18 mouse cellular contexts compared by ENCODE assay signal in genomic region chr16:18429641-18430040, GRCm38 (mm10). TPM values are rescaled to one million over a fixed set of nuclear protein-coding genes. Genes with fewer than 3 reads are reported as not detected.
A peak's percentile ranks its signal among the peaks of the same experiment; 100 is the strongest.
DNase-seq lines count a peak whose midpoint lies in the region; ATAC-seq and TF ChIP-seq lines count a peak whose summit lies in the region.
"Had no signal": no experiment of that assay in that cellular context is flagged by ENCODE, and none has a peak within 500 bp of the region (broad histone marks: within the 10 kb centered on the region; RNA-seq: fewer than 3 reads in every experiment).

No protein-coding gene starts in this region.

- TF ChIP-seq CTCF in stomach, postnatal 0 days (IDR thresholded peaks at IDR 0.05; ENCODE audit: low read depth): no peak

- no peaks in the 10 kb centered on the region for H3K9me3 ChIP-seq in limb, embryonic 11.5 days (ENCODE audit: control insufficient read depth, low read length)
- no peaks in the 10 kb centered on the region for H3K9me3 ChIP-seq in limb, embryonic 10.5 days (replicated peaks)
- no peaks in the 10 kb centered on the region for H3K9me3 ChIP-seq in embryonic facial prominence, embryonic 10.5 days
- H3K9me3 ChIP-seq in liver, embryonic 13.5 days (replicated peaks): no peaks in the 10 kb centered on the region
- no peaks in the 10 kb centered on the region for H3K9me3 ChIP-seq in stomach, postnatal 0 days (ENCODE audit: control insufficient read depth, low read length)
- H3K9me3 ChIP-seq in hindbrain, embryonic 13.5 days: no peaks in the 10 kb centered on the region
- H3K9me3 ChIP-seq: limb, embryonic 13.5 days; neural tube, embryonic 15.5 days had no signal

- 89% methylated on average over 8 of the region's 8 CpGs for WGBS in limb, embryonic 11.5 days
- 93% methylated on average over 8 of the region's 8 CpGs for WGBS in limb, embryonic 10.5 days
- 90% methylated on average over 8 of the region's 8 CpGs for WGBS in embryonic facial prominence, embryonic 10.5 days
- 38% methylated on average over 8 of the region's 8 CpGs for WGBS in liver, embryonic 13.5 days (ENCODE audit: insufficient replicate concordance)
- WGBS in stomach, postnatal 0 days: 88% methylated on average over 8 of the region's 8 CpGs
- 89% methylated on average over 8 of the region's 8 CpGs for WGBS in hindbrain, embryonic 13.5 days

- H3K4me2 ChIP-seq in limb, embryonic 11.5 days (ENCODE audit: low read depth, severe bottlenecking): no peak overlapping the region
- peak overlapping the region; percentile 91 for H3K4me2 ChIP-seq in liver, embryonic 13.5 days
- H3K4me2 ChIP-seq in stomach, postnatal 0 days (replicated peaks; ENCODE audit: low read depth): no peak overlapping the region
- H3K4me2 ChIP-seq in hindbrain, embryonic 13.5 days: no peak overlapping the region
- H3K4me2 ChIP-seq: limb, embryonic 13.5 days; midbrain, embryonic 13.5 days; neural tube, embryonic 15.5 days had no signal

- no peak overlapping the region for H3K27ac ChIP-seq in limb, embryonic 11.5 days (replicated peaks; ENCODE audit: low read depth, low read length)
- no peak overlapping the region for H3K27ac ChIP-seq in limb, embryonic 10.5 days
- H3K27ac ChIP-seq in embryonic facial prominence, embryonic 10.5 days (replicated peaks): no peak overlapping the region
- H3K27ac ChIP-seq in liver, embryonic 13.5 days: peak overlapping the region; percentile 97
- peak overlapping the region; percentile 77 for H3K27ac ChIP-seq in stomach, postnatal 0 days (replicated peaks)
- no peak overlapping the region for H3K27ac ChIP-seq in hindbrain, embryonic 13.5 days
- H3K27ac ChIP-seq: limb, embryonic 13.5 days; midbrain, embryonic 13.5 days; neural tube, embryonic 15.5 days had no signal

- no peak for TF ChIP-seq EP300 in stomach, postnatal 0 days (optimal IDR thresholded peaks at IDR 0.05)

- ATAC-seq in limb, embryonic 11.5 days (ENCODE audit: insufficient number of reproducible peaks, low FRiP score, low TSS enrichment, low read depth): no peak
- no peak for ATAC-seq in liver, embryonic 13.5 days (ENCODE audit: low read depth)
- ATAC-seq in stomach, postnatal 0 days (ENCODE audit: low FRiP score, low TSS enrichment): no peak; the same call in 1 of the 2 replicates
- no peak for ATAC-seq in hindbrain, embryonic 13.5 days (ENCODE audit: low FRiP score)
- ATAC-seq: hindbrain, embryonic 16.5 days; lung, postnatal 0 days; midbrain, embryonic 13.5 days; Patski had no signal

- H3K36me3 ChIP-seq in limb, embryonic 11.5 days (ENCODE audit: control insufficient read depth, insufficient read depth, low read length): peaks cover 2% of the 10 kb centered on the region; the same call in 1 of the 2 replicates
- peaks cover 14% of the 10 kb centered on the region for H3K36me3 ChIP-seq in limb, embryonic 10.5 days
- H3K36me3 ChIP-seq in embryonic facial prominence, embryonic 10.5 days (replicated peaks): peaks cover 11% of the 10 kb centered on the region
- peaks cover 35% of the 10 kb centered on the region for H3K36me3 ChIP-seq in liver, embryonic 13.5 days
- no peaks in the 10 kb centered on the region for H3K36me3 ChIP-seq in stomach, postnatal 0 days (ENCODE audit: control insufficient read depth, insufficient read depth, low read length)
- peaks cover 4% of the 10 kb centered on the region; the same call in 1 of the 2 replicates for H3K36me3 ChIP-seq in hindbrain, embryonic 13.5 days
- H3K36me3 ChIP-seq: limb, embryonic 13.5 days; midbrain, embryonic 13.5 days had no signal

- DNase-seq in limb, embryonic 11.5 days (ENCODE audit: low spot score): no peak
- no peak for DNase-seq in limb, embryonic 10.5 days (ENCODE audit: low spot score)
- no peak for DNase-seq in embryonic facial prominence, embryonic 10.5 days (ENCODE audit: low spot score)
- no peak for DNase-seq in liver, embryonic 13.5 days
- DNase-seq in stomach, postnatal 0 days (ENCODE audit: low spot score): no peak
- DNase-seq in urinary bladder, adult 18-20 months (ENCODE audit: low spot score in 2 of 2): no peak
- DNase-seq: adrenal gland, postnatal 10 days; cerebellum, adult 11 months; cerebellum, postnatal 14 days; gastrocnemius, postnatal 10 days; heart, postnatal 4 days had no signal

- H3K4me1 ChIP-seq in limb, embryonic 11.5 days (ENCODE audit: control insufficient read depth, insufficient read depth, low read length): peaks cover 15% of the 10 kb centered on the region
- H3K4me1 ChIP-seq in limb, embryonic 10.5 days: peaks cover 36% of the 10 kb centered on the region
- H3K4me1 ChIP-seq in embryonic facial prominence, embryonic 10.5 days: peaks cover 41% of the 10 kb centered on the region
- H3K4me1 ChIP-seq in liver, embryonic 13.5 days (replicated peaks): peaks cover 69% of the 10 kb centered on the region
- H3K4me1 ChIP-seq in stomach, postnatal 0 days (replicated peaks; ENCODE audit: control insufficient read depth, insufficient read depth): no peaks in the 10 kb centered on the region
- peaks cover 22% of the 10 kb centered on the region for H3K4me1 ChIP-seq in hindbrain, embryonic 13.5 days (replicated peaks)

- 0 out of 2 replicates have a peak overlapping the region, but pooled peaks have one; percentile 3 for H3K4me3 ChIP-seq in limb, embryonic 11.5 days (ENCODE audit: low read depth, low read length)
- H3K4me3 ChIP-seq in limb, embryonic 10.5 days: no peak overlapping the region
- peak overlapping the region; percentile 8; the same call in 1 of the 2 replicates for H3K4me3 ChIP-seq in embryonic facial prominence, embryonic 10.5 days
- peak overlapping the region; percentile 82 for H3K4me3 ChIP-seq in liver, embryonic 13.5 days (replicated peaks)
- H3K4me3 ChIP-seq in stomach, postnatal 0 days (ENCODE audit: low read depth, low read length): no peak overlapping the region
- H3K4me3 ChIP-seq in hindbrain, embryonic 13.5 days: no peak overlapping the region
- H3K4me3 ChIP-seq: limb, embryonic 13.5 days; midbrain, embryonic 13.5 days; neural tube, embryonic 15.5 days had no signal

- no peaks in the 10 kb centered on the region for H3K27me3 ChIP-seq in limb, embryonic 11.5 days (ENCODE audit: control insufficient read depth, insufficient read depth, low read length)
- H3K27me3 ChIP-seq in limb, embryonic 10.5 days (ENCODE audit: low read depth, poor library complexity, severe bottlenecking): no peaks in the 10 kb centered on the region
- no peaks in the 10 kb centered on the region for H3K27me3 ChIP-seq in embryonic facial prominence, embryonic 10.5 days (replicated peaks; ENCODE audit: low read depth, poor library complexity, severe bottlenecking)
- H3K27me3 ChIP-seq in liver, embryonic 13.5 days: no peaks in the 10 kb centered on the region
- H3K27me3 ChIP-seq in stomach, postnatal 0 days (ENCODE audit: control insufficient read depth, insufficient read depth, low read length): no peaks in the 10 kb centered on the region
- no peaks in the 10 kb centered on the region for H3K27me3 ChIP-seq in hindbrain, embryonic 13.5 days
- H3K27me3 ChIP-seq: limb, embryonic 13.5 days; midbrain, embryonic 13.5 days; neural tube, embryonic 15.5 days; Patski had no signal

- no peak overlapping the region for H3K9ac ChIP-seq in limb, embryonic 11.5 days (ENCODE audit: low read length)
- H3K9ac ChIP-seq in liver, embryonic 13.5 days: peak overlapping the region; percentile 93
- H3K9ac ChIP-seq in stomach, postnatal 0 days (ENCODE audit: low read length): no peak overlapping the region
- H3K9ac ChIP-seq in hindbrain, embryonic 13.5 days: no peak overlapping the region
- H3K9ac ChIP-seq: limb, embryonic 13.5 days; midbrain, embryonic 13.5 days; neural tube, embryonic 15.5 days had no signal

RNA-seq across cellular contexts. Expression of gene Comt, which starts 3.0 kb away (rescaled TPM):
- 55.4 and 64.2 TPM in 2 replicates for polyA plus RNA-seq in limb, embryonic 11.5 days (2014; fragmentation: Nextera tagmentation; extraction: Ambion mirVana)
- polyA plus RNA-seq in limb, embryonic 10.5 days (2016; fragmentation: Nextera tagmentation; extraction: Ambion mirVana): 54.7 and 61.1 TPM in 2 replicates
- polyA plus RNA-seq in embryonic facial prominence, embryonic 10.5 days (2016; fragmentation: Nextera tagmentation; extraction: Ambion mirVana): 56.2 and 58.4 TPM in 2 replicates
- polyA plus RNA-seq in liver, embryonic 13.5 days (2015; fragmentation: Nextera tagmentation; extraction: Ambion mirVana): 109 and 110 TPM in 2 replicates
- polyA plus RNA-seq in stomach, postnatal 0 days (2015; fragmentation: Nextera tagmentation; extraction: Ambion mirVana): 95.1 and 99.6 TPM in 2 replicates
- polyA plus RNA-seq in hindbrain, embryonic 13.5 days (2015; fragmentation: Nextera tagmentation; extraction: Ambion mirVana): 85.9 and 88.5 TPM in 2 replicates

RNA-seq across cellular contexts. Expression of gene Txnrd2, which starts 3.5 kb away (rescaled TPM):
- 21.0 and 21.9 TPM in 2 replicates for polyA plus RNA-seq in limb, embryonic 11.5 days (2014; fragmentation: Nextera tagmentation; extraction: Ambion mirVana)
- 29.6 and 32.2 TPM in 2 replicates for polyA plus RNA-seq in limb, embryonic 10.5 days (2016; fragmentation: Nextera tagmentation; extraction: Ambion mirVana)
- polyA plus RNA-seq in embryonic facial prominence, embryonic 10.5 days (2016; fragmentation: Nextera tagmentation; extraction: Ambion mirVana): 27.9 and 32.3 TPM in 2 replicates
- polyA plus RNA-seq in liver, embryonic 13.5 days (2015; fragmentation: Nextera tagmentation; extraction: Ambion mirVana): 105 and 112 TPM in 2 replicates
- 16.2 and 16.8 TPM in 2 replicates for polyA plus RNA-seq in stomach, postnatal 0 days (2015; fragmentation: Nextera tagmentation; extraction: Ambion mirVana)
- polyA plus RNA-seq in hindbrain, embryonic 13.5 days (2015; fragmentation: Nextera tagmentation; extraction: Ambion mirVana): 26.1 and 27.0 TPM in 2 replicates

Comparison
In these comparisons a context has a peak if more than half of its experiments do, and no peak if none do; other contexts are left out.
1. H3K4me3 ChIP-seq: peak in limb, embryonic 11.5 days (single experiment), embryonic facial prominence, embryonic 10.5 days (single experiment) and liver, embryonic 13.5 days (single experiment); none in limb, embryonic 10.5 days (single experiment), stomach, postnatal 0 days (single experiment) and hindbrain, embryonic 13.5 days (single experiment).
2. H3K27ac ChIP-seq: peak in liver, embryonic 13.5 days (single experiment) and stomach, postnatal 0 days (single experiment); none in limb, embryonic 11.5 days (single experiment), limb, embryonic 10.5 days (single experiment), embryonic facial prominence, embryonic 10.5 days (single experiment) and hindbrain, embryonic 13.5 days (single experiment).